Mouse (Mus musculus) lung, adult 2 months (tissue): ENCODE measurements around the gene Aasdh.

Experiments
- CTCF ChIP-seq: fragments of 200-500 bp; IDR thresholded peaks from 2 replicates; pipeline ENCODE4 v1.5.1; 2011; ENCODE audit warnings: mild to moderate bottlenecking, low read length, control low read depth; ENCODE audit not compliant: insufficient read depth
- POLR2A ChIP-seq: fragments of 200-500 bp; IDR thresholded peaks from 2 replicates; pipeline ENCODE4 v1.6.1; 2011; ENCODE audit warnings: low read depth, mild to moderate bottlenecking, control low read depth, low read length, borderline replicate concordance; ENCODE audit errors: extremely low read depth

DNA sequence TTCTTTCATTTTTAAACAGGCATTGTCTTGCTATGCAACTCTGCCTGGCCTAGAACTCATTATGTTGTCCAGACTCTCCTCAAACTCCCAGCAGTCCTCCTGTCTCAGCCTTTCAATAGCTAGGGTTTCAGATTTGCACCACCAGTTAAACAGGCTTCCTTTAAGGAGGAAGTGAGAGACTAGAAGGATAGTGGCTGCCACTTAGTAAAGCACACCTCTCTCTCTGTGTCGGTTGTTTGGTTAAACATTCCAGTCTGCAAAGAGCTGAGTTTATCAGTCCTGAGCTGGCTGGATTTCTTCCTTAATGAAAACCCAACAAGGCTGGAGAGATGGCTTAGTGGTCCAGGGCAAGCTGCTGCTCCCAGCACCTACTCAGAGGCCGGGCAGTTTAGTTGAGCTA lies 12.7 kb downstream of the Aasdh start:
- TF ChIP-seq CTCF: no peak
- TF ChIP-seq POLR2A: no peak
